ENCODE assay signal across 8 mouse cellular contexts in the genomic region with DNA sequence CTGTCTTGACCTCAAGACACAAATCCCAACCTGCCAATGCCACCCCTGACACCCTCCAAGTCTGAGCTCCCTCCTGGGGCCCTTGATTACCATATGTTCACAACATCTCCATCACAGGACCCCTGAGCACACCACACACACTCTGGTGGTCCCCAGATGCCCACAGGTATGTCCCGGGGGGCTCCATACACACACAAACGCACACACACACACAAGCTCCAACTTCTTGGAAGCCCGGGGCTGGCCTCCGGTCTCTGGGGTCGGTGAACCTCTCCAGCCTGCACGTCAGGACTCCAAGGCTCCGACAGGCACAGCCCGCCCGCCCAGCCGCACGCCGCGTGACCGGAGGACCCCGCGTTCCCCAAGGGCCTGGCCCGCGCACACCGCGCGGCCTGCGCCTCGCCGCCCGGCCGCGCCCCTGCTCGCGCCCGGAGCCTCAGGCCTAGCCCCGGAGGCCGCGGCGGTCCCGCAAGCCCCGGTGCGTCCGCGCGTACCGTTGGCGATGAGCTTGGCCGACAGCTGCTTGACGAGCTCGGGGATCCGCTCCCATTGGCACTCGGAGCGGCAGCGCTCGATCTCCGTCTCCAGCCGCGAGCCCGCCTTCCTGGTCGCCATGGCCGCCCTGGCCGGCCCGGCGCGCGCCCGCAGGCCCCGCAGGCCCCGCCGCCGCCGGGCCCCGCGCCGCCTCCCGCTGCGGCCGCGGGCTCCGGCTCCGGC. TPM values are rescaled to one million over a fixed set of nuclear protein-coding genes. Genes with fewer than 3 reads are reported as not detected.
A peak's percentile ranks its signal among the peaks of the same experiment; 100 is the strongest.
DNase-seq lines count a peak whose midpoint lies in the region; ATAC-seq and TF ChIP-seq lines count a peak whose summit lies in the region.

No protein-coding gene starts in this region.

- H3K9me3 ChIP-seq in intestine, embryonic 16.5 days (ENCODE audit: control insufficient read depth, low read length), result no peaks in the 10 kb centered on the region
- H3K9me3 ChIP-seq in liver, embryonic 11.5 days (ENCODE audit: control insufficient read depth, low read length), result no peaks in the 10 kb centered on the region
- H3K9me3 ChIP-seq in stomach, postnatal 0 days (ENCODE audit: control insufficient read depth, low read length), result no peaks in the 10 kb centered on the region

- H3K4me3 ChIP-seq in left cerebral cortex, adult 2 months, result peak overlapping the region; percentile 78
- peak overlapping the region; percentile 91 for H3K4me3 ChIP-seq in cortical plate, adult 2 months (ENCODE audit: insufficient read depth, low read length)
- H3K4me3 ChIP-seq in intestine, embryonic 16.5 days (ENCODE audit: low read length), result peak overlapping the region; percentile 87
- peak overlapping the region; percentile 79 for H3K4me3 ChIP-seq in liver, embryonic 11.5 days (ENCODE audit: low read depth, low read length)
- peak overlapping the region; percentile 44 for H3K4me3 ChIP-seq in myocyte
- H3K4me3 ChIP-seq in stomach, postnatal 0 days (ENCODE audit: low read depth, low read length), result peak overlapping the region; percentile 74

- H3K9ac ChIP-seq in intestine, embryonic 16.5 days (ENCODE audit: low read depth, low read length), result peak overlapping the region; percentile 96
- H3K9ac ChIP-seq in liver, embryonic 11.5 days (ENCODE audit: low read depth, low read length), result peak overlapping the region; percentile 83
- peak overlapping the region; percentile 94 for H3K9ac ChIP-seq in stomach, postnatal 0 days (ENCODE audit: low read length)

- no peak for TF ChIP-seq CTCF in left cerebral cortex, adult 2 months (IDR thresholded peaks at IDR 0.05)
- no peak for TF ChIP-seq CTCF in cortical plate, adult 2 months (IDR thresholded peaks at IDR 0.05; ENCODE audit: extremely low read depth, insufficient read depth, low read length)
- TF ChIP-seq CTCF in stomach, postnatal 0 days (IDR thresholded peaks at IDR 0.05; ENCODE audit: low read depth), result no peak

- no peak for TF ChIP-seq POLR2A in cortical plate, adult 2 months (IDR thresholded peaks at IDR 0.05; ENCODE audit: extremely low read depth, insufficient read depth, low read length)
- peak; percentile 30 for TF ChIP-seq POLR2A in myocyte (IDR thresholded peaks at IDR 0.05; ENCODE audit: insufficient read length, low read depth)

- H3ac ChIP-seq in myocyte (ENCODE audit: control insufficient read depth, insufficient read length), result peak overlapping the region; percentile 85

- no peaks in the 10 kb centered on the region for H3K27me3 ChIP-seq in intestine, embryonic 16.5 days (replicated peaks; ENCODE audit: control insufficient read depth, insufficient read depth, low read length)
- H3K27me3 ChIP-seq in liver, embryonic 11.5 days (replicated peaks; ENCODE audit: control insufficient read depth, insufficient read depth, low read length), result no peaks in the 10 kb centered on the region
- no peaks in the 10 kb centered on the region for H3K27me3 ChIP-seq in myocyte (ENCODE audit: control insufficient read depth, insufficient read depth, insufficient read length)
- H3K27me3 ChIP-seq in stomach, postnatal 0 days (ENCODE audit: control insufficient read depth, insufficient read depth, low read length), result no peaks in the 10 kb centered on the region

- 0 out of 2 replicates have a peak, but pooled peaks cover 4% of the 10 kb centered on the region for H3K36me3 ChIP-seq in intestine, embryonic 16.5 days (ENCODE audit: control insufficient read depth, insufficient read depth, low read length)
- no peaks in the 10 kb centered on the region for H3K36me3 ChIP-seq in liver, embryonic 11.5 days (ENCODE audit: control insufficient read depth, insufficient read depth, low read length)
- H3K36me3 ChIP-seq in myocyte (ENCODE audit: control insufficient read depth, insufficient read depth), result no peaks in the 10 kb centered on the region
- H3K36me3 ChIP-seq in stomach, postnatal 0 days (ENCODE audit: control insufficient read depth, insufficient read depth, low read length), result no peaks in the 10 kb centered on the region

- H3K79me2 ChIP-seq in myocyte (ENCODE audit: control insufficient read depth, insufficient read depth), result no peaks in the 10 kb centered on the region

- intact Hi-C loops in left cerebral cortex, adult 2 months (cut with DNase I), result no loop called here

- peak; percentile 54 to 58 for DNase-seq in left cerebral cortex, adult 2 months (ENCODE audit: extremely low spot score in 1 of 2, low spot score in 2 of 2)
- no peak for DNase-seq in left cerebral cortex, adult 9 months (ENCODE audit: low spot score in 2 of 2)
- DNase-seq in heart, adult 11 months, result peak; percentile 97
- DNase-seq in liver, embryonic 11.5 days (ENCODE audit: low spot score), result peak; percentile 68
- peak; percentile 55 for DNase-seq in stomach, postnatal 0 days (ENCODE audit: low spot score)

- ATAC-seq in intestine, embryonic 16.5 days, result peak; percentile 77
- ATAC-seq in liver, embryonic 11.5 days (replicated peaks; ENCODE audit: low FRiP score), result peak; percentile 63
- ATAC-seq in stomach, postnatal 0 days (ENCODE audit: low FRiP score, low TSS enrichment), result peak; percentile 58

- WGBS in intestine, embryonic 16.5 days, result under 1% methylated on average over 71 of the region's 76 CpGs
- WGBS in liver, embryonic 11.5 days, result under 1% methylated on average over 62 of the region's 76 CpGs
- WGBS in stomach, postnatal 0 days, result under 1% methylated on average over 56 of the region's 76 CpGs

- peak overlapping the region; percentile 89 for H3K27ac ChIP-seq in left cerebral cortex, adult 2 months
- peak overlapping the region; percentile 96 for H3K27ac ChIP-seq in cortical plate, adult 2 months (ENCODE audit: insufficient read depth, low read length)
- peak overlapping the region; percentile 68 for H3K27ac ChIP-seq in intestine, embryonic 16.5 days (ENCODE audit: low read length)
- H3K27ac ChIP-seq in liver, embryonic 11.5 days (ENCODE audit: low read depth, low read length), result peak overlapping the region; percentile 46
- peak overlapping the region; percentile 63; the same call in 1 of the 2 replicates for H3K27ac ChIP-seq in stomach, postnatal 0 days (replicated peaks)

- H3K4me2 ChIP-seq in intestine, embryonic 16.5 days (ENCODE audit: low read depth, low read length), result peak overlapping the region; percentile 75
- peak overlapping the region; percentile 81 for H3K4me2 ChIP-seq in liver, embryonic 11.5 days
- H3K4me2 ChIP-seq in myocyte (ENCODE audit: low read depth), result peak overlapping the region; percentile 98
- H3K4me2 ChIP-seq in stomach, postnatal 0 days (replicated peaks; ENCODE audit: low read depth), result peak overlapping the region; percentile 86

- no peak for TF ChIP-seq EP300 in stomach, postnatal 0 days (optimal IDR thresholded peaks at IDR 0.05)

- H3K4me1 ChIP-seq in cortical plate, adult 2 months (ENCODE audit: control insufficient read depth, insufficient read depth, low read length), result peaks cover 14% of the 10 kb centered on the region
- H3K4me1 ChIP-seq in intestine, embryonic 16.5 days (ENCODE audit: control insufficient read depth, insufficient read depth, low read length), result peaks cover 37% of the 10 kb centered on the region
- peaks cover 21% of the 10 kb centered on the region for H3K4me1 ChIP-seq in liver, embryonic 11.5 days (replicated peaks; ENCODE audit: control insufficient read depth, insufficient read depth, low read length)
- H3K4me1 ChIP-seq in stomach, postnatal 0 days (replicated peaks; ENCODE audit: control insufficient read depth, insufficient read depth), result peaks cover 3% of the 10 kb centered on the region; the same call in 1 of the 2 replicates

TF ChIP-seq in myocyte, 11 proteins besides CTCF, POLR2A, EP300 and RAD21:
- TF ChIP-seq MYOG (IDR thresholded peaks at IDR 0.05; ENCODE audit: control insufficient read depth in 1 of 3, insufficient read depth in 1 of 3, insufficient read length in 2 of 3, low read depth in 2 of 3), result peak in 2 of 3 experiments; percentile 44 to 63
- no peak for TF ChIP-seq E2F4 (IDR thresholded peaks at IDR 0.05; ENCODE audit: insufficient read depth)
- peak in 2 of 3 experiments; percentile 68 to 78 for TF ChIP-seq MYOD1 (IDR thresholded peaks at IDR 0.05; ENCODE audit: control insufficient read depth in 1 of 3, insufficient read length in 2 of 3, low read depth in 2 of 3)

RNA-seq across cellular contexts. Expression of gene Ttc7b, which starts 0.4 kb away (rescaled TPM):
- 100 to 1,000 TPM; 242 to 253 TPM for total RNA-seq in left cerebral cortex, adult 2 months (2021)
- polyA plus RNA-seq in cortical plate, adult 2 months (2012; rRNA removed), result 221 and 228 TPM in 2 replicates
- 2.4 and 2.8 TPM in 2 replicates for polyA plus RNA-seq in intestine, embryonic 16.5 days (2015; fragmentation: Nextera tagmentation; extraction: Ambion mirVana)
- 5.6 and 6.2 TPM in 2 replicates for polyA plus RNA-seq in liver, embryonic 11.5 days (2014; fragmentation: Nextera tagmentation; extraction: Ambion mirVana)
- 18.2 TPM for polyA plus RNA-seq in myocyte (2012; fragmentation: generic; extraction: Trizol)
- 2.4 and 3.4 TPM in 2 replicates for polyA plus RNA-seq in stomach, postnatal 0 days (2015; fragmentation: Nextera tagmentation; extraction: Ambion mirVana)

Comparison
In these comparisons a context has a peak if more than half of its experiments do, and no peak if none do; other contexts are left out.
1. DNase-seq: peak in left cerebral cortex, adult 2 months (2 of 2), heart, adult 11 months (single experiment), liver, embryonic 11.5 days (single experiment) and stomach, postnatal 0 days (single experiment); none in left cerebral cortex, adult 9 months (0 of 2).
2. H3K27ac ChIP-seq: peak in every context shown above with its lines; median percentile 96 in cortical plate, adult 2 months; 89 in left cerebral cortex, adult 2 months; 68 in intestine, embryonic 16.5 days; 63 in stomach, postnatal 0 days; 46 in liver, embryonic 11.5 days.
3. RNA of gene Ttc7b, which starts 0.4 kb away (polyA plus RNA-seq): 221 to 228 TPM in cortical plate, adult 2 months; 18.2 TPM in myocyte (single experiment), 5.6 to 6.2 TPM in liver, embryonic 11.5 days, 2.4 to 3.4 TPM in stomach, postnatal 0 days and 2.4 to 2.8 TPM in intestine, embryonic 16.5 days; every median in the first group is over 10 times any median in the second.
4. Peak in every context shown above with its lines, with median percentiles within 50 percentile points of each other: H3K4me3 ChIP-seq, ATAC-seq, H3K4me2 ChIP-seq and H3K9ac ChIP-seq.